Mouse (Mus musculus) myocyte (in vitro differentiated cells): ENCODE measurements around the gene Tmem161a. TPM values are rescaled to one million over a fixed set of nuclear protein-coding genes. Genes with fewer than 3 reads are reported as not detected.

ENCODE experiments used
- H3K27me3 ChIP-seq: one replicate; pipeline ENCODE4 v1.6.1; 2011; ENCODE audit not compliant: control insufficient read depth, insufficient read depth, insufficient read length
- H3K36me3 ChIP-seq: one replicate; pipeline ENCODE4 v1.6.1; 2011; ENCODE audit not compliant: control insufficient read depth, insufficient read depth
- H3K4me2 ChIP-seq: one replicate; pipeline ENCODE4 v1.6.1; 2011; ENCODE audit warnings: low read depth, control low read depth
- H3K4me3 ChIP-seq: one replicate; pipeline ENCODE4 v1.5.1; 2011; ENCODE audit warnings: mild to moderate bottlenecking, control low read depth, moderate library complexity
- H3K79me2 ChIP-seq: one replicate; pipeline ENCODE4 v1.6.1; 2011; ENCODE audit not compliant: control insufficient read depth, insufficient read depth
- H3ac ChIP-seq: one replicate; pipeline ENCODE4 v1.6.1; 2011; ENCODE audit not compliant: control insufficient read depth, insufficient read length
- CEBPB ChIP-seq: IDR thresholded peaks from 2 replicates; pipeline ENCODE4 v1.6.1; 2011; ENCODE audit warnings: mild to moderate bottlenecking, moderate library complexity; ENCODE audit not compliant: poor library complexity, insufficient read depth, severe bottlenecking
- E2F4 ChIP-seq: IDR thresholded peaks from one replicate; pipeline ENCODE4 v1.6.1; 2011; ENCODE audit warnings: mild to moderate bottlenecking, control low read depth, moderate library complexity; ENCODE audit not compliant: insufficient read depth
- MAX ChIP-seq: IDR thresholded peaks from one replicate; pipeline ENCODE4 v1.6.1; 2011; ENCODE audit warnings: low read depth, mild to moderate bottlenecking, control low read depth
- MYOD1 ChIP-seq, 3 experiments: IDR thresholded peaks; one replicate each; pipeline ENCODE4 v1.6.1; 2011; ENCODE audit warnings: control low read depth in 2 of 3, low read depth in 2 of 3, mild to moderate bottlenecking in 2 of 3, moderate library complexity in 1 of 3; ENCODE audit not compliant: insufficient read length in 2 of 3, control insufficient read depth in 1 of 3
- MYOG ChIP-seq, 3 experiments: IDR thresholded peaks; one replicate each; pipeline ENCODE4 v1.6.1; 2011; ENCODE audit warnings: control low read depth in 2 of 3, low read depth in 2 of 3, mild to moderate bottlenecking in 2 of 3; ENCODE audit not compliant: insufficient read length in 2 of 3, control insufficient read depth in 1 of 3, insufficient read depth in 1 of 3
- POLR2A ChIP-seq: IDR thresholded peaks from one replicate; pipeline ENCODE4 v1.6.1; 2011; ENCODE audit warnings: low read depth, mild to moderate bottlenecking, control low read depth, moderate library complexity; ENCODE audit not compliant: insufficient read length
- POLR2AphosphoS2 ChIP-seq: IDR thresholded peaks from one replicate; pipeline ENCODE4 v1.6.1; 2011; ENCODE audit warnings: low read depth, control low read depth; ENCODE audit not compliant: insufficient read length
- REST ChIP-seq: IDR thresholded peaks from one replicate; pipeline ENCODE4 v1.6.1; 2011; ENCODE audit warnings: mild to moderate bottlenecking, control low read depth, moderate library complexity; ENCODE audit not compliant: insufficient read depth, insufficient read length
- SRF ChIP-seq: IDR thresholded peaks from one replicate; pipeline ENCODE4 v1.6.1; 2011; ENCODE audit warnings: low read depth; ENCODE audit not compliant: control insufficient read depth, insufficient read length
- TCF12 ChIP-seq: IDR thresholded peaks from one replicate; pipeline ENCODE4 v1.6.1; 2011; ENCODE audit warnings: mild to moderate bottlenecking, control low read depth; ENCODE audit not compliant: poor library complexity, insufficient read depth, severe bottlenecking
- TCF3 ChIP-seq: IDR thresholded peaks from one replicate; pipeline ENCODE4 v1.6.1; 2011; ENCODE audit warnings: low read depth, control low read depth; ENCODE audit not compliant: insufficient read length
- USF1 ChIP-seq: IDR thresholded peaks from one replicate; pipeline ENCODE4 v1.6.1; 2011; ENCODE audit warnings: low read depth, mild to moderate bottlenecking, control low read depth, moderate library complexity
- polyA plus RNA-seq: library from polyadenylated mRNA; unstranded; fragments of >200 nt; fragmentation: generic; extraction: Trizol; gene quantifications from one replicate; pipeline ENCODE4 v1.2.1, GENCODE M21; 2012; ENCODE audit warnings: missing spikeins

The Tmem161a gene
- 132 TPM for polyA plus RNA-seq

DNA sequence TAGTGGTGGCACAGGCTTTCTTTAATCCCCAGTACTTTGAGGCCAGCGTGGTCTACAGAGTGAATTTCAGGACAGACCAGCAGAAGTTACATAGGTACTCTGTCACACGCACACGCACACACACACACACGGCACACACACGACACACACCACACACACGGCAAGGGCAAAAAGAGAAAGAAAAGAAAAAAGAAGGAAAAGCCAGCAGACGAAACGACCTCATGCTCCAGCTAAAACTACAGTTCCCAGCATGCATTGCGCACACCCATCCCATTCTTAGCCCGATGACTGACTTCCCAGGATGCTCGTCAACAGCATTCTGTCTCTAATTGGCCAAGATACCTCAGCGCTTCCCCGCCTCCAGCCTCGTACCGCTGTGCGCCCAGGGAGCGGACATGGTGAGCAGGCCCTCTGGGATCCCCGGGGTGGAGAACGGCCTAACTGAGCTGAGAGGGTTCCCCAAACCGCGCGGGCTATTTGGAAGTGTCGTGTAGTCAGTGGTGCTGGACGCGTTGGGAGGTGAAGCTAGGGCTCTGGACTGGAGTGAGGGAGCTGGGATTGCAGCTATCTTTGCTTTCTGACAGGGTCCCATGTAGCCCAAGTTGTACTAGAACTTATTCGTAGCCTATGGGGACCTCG is at the start of gene Tmem161a:
Gene Tmem161a (plus strand): TSS at position 314 of the 639 bp plus-strand sequence.
- Histone ChIP-seq H3K79me2 (peaks cover 16% of the 10 kb centered on the region), H3K4me2 (peak within 1 kb of the TSS; percentile 79), H3K36me3 (no peaks in the 10 kb centered on the region), H3K4me3 (peak within 1 kb of the TSS; percentile 49), H3ac (peak within 1 kb of the TSS; percentile 27), H3K27me3 (no peaks in the 10 kb centered on the region)
- TF ChIP-seq CEBPB (no peak), POLR2AphosphoS2 (peak; percentile 78), SRF (peak; percentile 89), POLR2A (peak; percentile 86)

DNA sequence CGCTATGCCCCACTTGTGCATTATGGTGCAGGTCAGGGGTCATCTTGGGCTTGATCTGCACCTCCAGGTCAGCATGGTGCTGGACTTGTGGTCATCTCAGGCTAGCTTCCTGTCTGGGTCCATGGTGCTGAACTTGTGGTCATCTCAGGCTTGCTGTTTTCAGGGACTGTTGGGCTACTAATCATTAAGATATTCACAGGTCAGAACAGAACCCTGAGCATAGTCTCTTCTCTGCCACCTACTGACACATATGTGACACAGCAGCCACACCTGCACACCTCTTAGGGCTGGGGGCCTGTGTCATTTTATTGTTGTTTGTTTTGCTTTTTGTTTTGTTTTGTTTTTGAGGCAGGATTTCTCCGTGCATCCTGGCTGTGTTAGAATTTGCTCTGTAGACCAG is 49.3 kb upstream of the Tmem161a start:
- no peak overlapping the region for H3K4me3 ChIP-seq
- H3K36me3 ChIP-seq = no peaks in the 10 kb centered on the region
- TF ChIP-seq POLR2A (no peak), MYOG (IDR thresholded peaks at IDR 0.05; ENCODE audit: control insufficient read depth in 1 of 3, insufficient read depth in 1 of 3, insufficient read length in 2 of 3, low read depth in 2 of 3) (no peak), REST (peak; percentile 45), TCF12 (no peak), USF1 (no peak), MYOD1 (IDR thresholded peaks at IDR 0.05; ENCODE audit: control insufficient read depth in 1 of 3, insufficient read length in 2 of 3, low read depth in 2 of 3) (no peak), E2F4 (no peak), POLR2AphosphoS2 (no peak)
- H3K27me3 ChIP-seq = peaks cover 57% of the 10 kb centered on the region
- no peak overlapping the region for H3ac ChIP-seq
- no peak overlapping the region for H3K4me2 ChIP-seq
- no peaks in the 10 kb centered on the region for H3K79me2 ChIP-seq

DNA sequence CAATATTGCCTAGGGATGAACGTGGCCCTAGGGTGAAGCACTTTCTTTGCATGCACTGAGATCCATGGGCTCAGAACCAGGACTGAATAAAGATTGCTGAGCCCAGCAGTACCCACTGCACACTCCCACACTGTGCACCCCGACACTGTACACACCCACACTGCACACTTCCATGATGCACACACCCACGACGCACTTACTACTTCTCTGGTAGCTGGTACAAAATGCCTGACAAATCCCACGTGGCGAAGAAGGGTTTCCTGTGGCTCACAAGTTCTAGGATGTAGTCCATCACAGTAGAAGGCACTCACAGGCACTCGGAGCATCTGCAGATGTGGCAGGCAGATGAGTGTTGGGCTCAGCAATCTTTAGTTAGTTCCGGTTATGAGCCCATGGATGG is 47.2 kb upstream of the Tmem161a start:
- H3K79me2 ChIP-seq = no peaks in the 10 kb centered on the region
- no peak overlapping the region for H3K4me3 ChIP-seq
- peaks cover 43% of the 10 kb centered on the region for H3K27me3 ChIP-seq
- TF ChIP-seq POLR2AphosphoS2 = no peak
- TF ChIP-seq E2F4 = no peak
- TF ChIP-seq TCF12 = no peak
- no peak for TF ChIP-seq POLR2A
- no peak for TF ChIP-seq SRF
- no peak overlapping the region for H3K4me2 ChIP-seq
- no peak overlapping the region for H3ac ChIP-seq
- H3K36me3 ChIP-seq = no peaks in the 10 kb centered on the region

DNA sequence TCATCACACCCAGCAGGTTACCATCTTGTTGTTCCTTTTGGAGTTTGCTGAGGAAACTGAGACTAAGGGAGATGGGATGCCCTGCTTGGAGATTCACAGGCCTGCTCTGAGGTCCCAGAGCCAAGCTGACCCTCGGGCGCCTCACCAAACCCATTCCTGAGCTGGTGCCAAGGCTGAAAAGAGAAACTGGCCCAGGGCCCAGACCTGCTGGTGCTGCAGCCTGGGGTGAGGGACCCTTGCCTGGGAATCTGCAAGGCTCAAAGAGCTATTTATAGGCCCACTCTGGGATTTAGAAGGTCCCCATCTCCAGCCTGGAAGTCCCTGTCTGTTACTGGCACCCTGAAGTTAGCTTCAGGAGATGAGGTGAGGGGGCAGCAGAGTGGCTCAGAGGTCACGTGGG is 43.7 kb upstream of the Tmem161a start:
- TF ChIP-seq MYOG (IDR thresholded peaks at IDR 0.05; ENCODE audit: control insufficient read depth in 1 of 3, insufficient read depth in 1 of 3, insufficient read length in 2 of 3, low read depth in 2 of 3) = no peak
- no peak for TF ChIP-seq TCF3
- no peak for TF ChIP-seq USF1
- TF ChIP-seq REST = no peak
- no peak for TF ChIP-seq POLR2AphosphoS2
- TF ChIP-seq MYOD1 (IDR thresholded peaks at IDR 0.05; ENCODE audit: control insufficient read depth in 1 of 3, insufficient read length in 2 of 3, low read depth in 2 of 3) = no peak
- TF ChIP-seq SRF = no peak
- no peak for TF ChIP-seq POLR2A
- no peak for TF ChIP-seq TCF12
- no peak for TF ChIP-seq MAX
- TF ChIP-seq CEBPB = no peak
- TF ChIP-seq E2F4 = no peak
- no peak overlapping the region for H3K4me3 ChIP-seq
- H3ac ChIP-seq = no peak overlapping the region
- no peaks in the 10 kb centered on the region for H3K79me2 ChIP-seq
- H3K4me2 ChIP-seq = no peak overlapping the region
- H3K27me3 ChIP-seq = peaks cover 24% of the 10 kb centered on the region
- no peaks in the 10 kb centered on the region for H3K36me3 ChIP-seq

DNA sequence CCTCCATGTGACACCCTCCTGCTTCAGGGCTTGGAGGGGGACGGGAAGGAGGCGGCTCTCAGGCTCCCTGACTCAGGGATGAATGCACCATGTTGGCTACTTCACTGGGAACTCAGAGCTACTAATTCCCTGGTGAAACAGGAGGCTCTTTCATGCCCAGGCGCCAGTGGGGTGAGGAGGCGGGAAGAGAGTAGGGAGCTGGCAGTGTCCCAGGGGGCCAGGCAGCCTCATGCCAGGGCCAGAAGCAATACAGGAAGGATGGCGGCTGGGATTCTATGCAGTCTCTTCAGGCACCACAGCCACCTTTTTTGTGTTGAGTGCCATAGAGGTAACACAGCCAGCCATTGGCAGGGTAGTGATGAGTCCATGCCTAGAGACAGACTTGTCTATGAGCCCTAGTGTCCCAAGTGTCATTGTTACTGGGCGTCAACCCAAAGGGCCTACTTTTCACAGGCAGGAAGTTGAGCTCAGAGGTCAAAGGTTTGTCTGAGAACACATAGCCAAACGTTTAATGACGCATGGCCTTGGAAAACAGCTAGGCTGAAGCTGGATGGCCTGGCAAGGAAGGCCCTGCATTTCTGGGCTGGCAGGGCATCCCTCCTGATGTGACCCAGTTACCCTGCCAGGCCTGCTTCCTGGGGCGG is 42.7 kb upstream of the Tmem161a start:
- TF ChIP-seq TCF3 = no peak
- no peak for TF ChIP-seq MAX
- no peak for TF ChIP-seq E2F4
- TF ChIP-seq SRF = no peak
- TF ChIP-seq TCF12 = no peak
- no peak for TF ChIP-seq REST
- no peak for TF ChIP-seq MYOG (IDR thresholded peaks at IDR 0.05; ENCODE audit: control insufficient read depth in 1 of 3, insufficient read depth in 1 of 3, insufficient read length in 2 of 3, low read depth in 2 of 3)
- no peak for TF ChIP-seq CEBPB
- no peak for TF ChIP-seq USF1
- TF ChIP-seq POLR2A = no peak
- TF ChIP-seq POLR2AphosphoS2 = no peak
- no peak for TF ChIP-seq MYOD1 (IDR thresholded peaks at IDR 0.05; ENCODE audit: control insufficient read depth in 1 of 3, insufficient read length in 2 of 3, low read depth in 2 of 3)
- Histone ChIP-seq H3K36me3 (no peaks in the 10 kb centered on the region), H3K4me2 (peak overlapping the region; percentile 48), H3ac (no peak overlapping the region), H3K79me2 (no peaks in the 10 kb centered on the region), H3K4me3 (no peak overlapping the region), H3K27me3 (peaks cover 15% of the 10 kb centered on the region)
